Mouse (Mus musculus): ENCODE results near the gene Atp5h. TPM values are rescaled to one million over a fixed set of nuclear protein-coding genes. Genes with fewer than 3 reads are reported as not detected.

Atp5h gene
- polyA plus RNA-seq, 1 experiment, result 530 TPM

GRCm38 (mm10) chr11:115453306-115453705, 33.5 kb upstream of the Atp5h start:
- TF ChIP-seq CEBPB (IDR thresholded peaks at IDR 0.05; ENCODE audit: low read depth) (no peak), CTCF (IDR thresholded peaks at IDR 0.05; ENCODE audit: control insufficient read depth, insufficient read depth, insufficient read length) (no peak), MAX (IDR thresholded peaks at IDR 0.05) (no peak), MYOG (IDR thresholded peaks at IDR 0.05; ENCODE audit: control insufficient read depth, extremely low read depth, insufficient read length) (no peak), USF1 (IDR thresholded peaks at IDR 0.05; ENCODE audit: low read depth) (no peak), MYOD1 (IDR thresholded peaks at IDR 0.05; ENCODE audit: control insufficient read depth, insufficient read length, low read depth) (no peak), FOSL1 (IDR thresholded peaks at IDR 0.05; ENCODE audit: insufficient read depth, low read length, poor library complexity, severe bottlenecking) (no peak)
- no peaks in the 10 kb centered on the region for H3K36me3 ChIP-seq (ENCODE audit: control insufficient read depth, insufficient read depth)
- H3ac ChIP-seq (ENCODE audit: control insufficient read depth, insufficient read length, low read depth), result no peak overlapping the region
- H3K27me3 ChIP-seq (ENCODE audit: control insufficient read depth, insufficient read depth, insufficient read length), result peaks cover 31% of the 10 kb centered on the region
- no peak overlapping the region for H3K4me3 ChIP-seq (ENCODE audit: insufficient read depth, poor library complexity, severe bottlenecking)
- no peaks in the 10 kb centered on the region for H3K79me3 ChIP-seq (ENCODE audit: low read depth)
- H3K79me2 ChIP-seq (ENCODE audit: control insufficient read depth, insufficient read depth), result no peaks in the 10 kb centered on the region

- H3K79me2 ChIP-seq (ENCODE audit: control insufficient read depth, insufficient read depth), result no peaks in the 10 kb centered on the region
- H3K36me3 ChIP-seq (ENCODE audit: control insufficient read depth, insufficient read depth), result no peaks in the 10 kb centered on the region
- no peak for TF ChIP-seq USF1 (IDR thresholded peaks at IDR 0.05; ENCODE audit: low read depth)
- no peak for TF ChIP-seq MYOG (IDR thresholded peaks at IDR 0.05; ENCODE audit: control insufficient read depth, extremely low read depth, insufficient read length)
- no peak for TF ChIP-seq CTCF (IDR thresholded peaks at IDR 0.05; ENCODE audit: control insufficient read depth, insufficient read depth, insufficient read length)
- no peak for TF ChIP-seq FOSL1 (IDR thresholded peaks at IDR 0.05; ENCODE audit: insufficient read depth, low read length, poor library complexity, severe bottlenecking)
- no peak for TF ChIP-seq MYOD1 (IDR thresholded peaks at IDR 0.05; ENCODE audit: control insufficient read depth, insufficient read length, low read depth)
- TF ChIP-seq MAX (IDR thresholded peaks at IDR 0.05), result no peak
- no peak for TF ChIP-seq CEBPB (IDR thresholded peaks at IDR 0.05; ENCODE audit: low read depth)
- H3K4me3 ChIP-seq (ENCODE audit: insufficient read depth, poor library complexity, severe bottlenecking), result no peak overlapping the region
- H3K79me3 ChIP-seq (ENCODE audit: low read depth), result no peaks in the 10 kb centered on the region
- H3K27me3 ChIP-seq (ENCODE audit: control insufficient read depth, insufficient read depth, insufficient read length), result peaks cover 38% of the 10 kb centered on the region
- no peak overlapping the region for H3ac ChIP-seq (ENCODE audit: control insufficient read depth, insufficient read length, low read depth)
These were observed 32.6 kb upstream of the Atp5h start for GRCm38 (mm10) chr11:115452281-115452860.

GRCm38 (mm10) chr11:115451781-115452241, 32.0 kb upstream of the Atp5h start:
- Histone ChIP-seq H3ac (ENCODE audit: control insufficient read depth, insufficient read length, low read depth) (no peak overlapping the region), H3K36me3 (ENCODE audit: control insufficient read depth, insufficient read depth) (no peaks in the 10 kb centered on the region), H3K79me2 (ENCODE audit: control insufficient read depth, insufficient read depth) (no peaks in the 10 kb centered on the region), H3K79me3 (ENCODE audit: low read depth) (no peaks in the 10 kb centered on the region), H3K27me3 (ENCODE audit: control insufficient read depth, insufficient read depth, insufficient read length) (peaks cover 38% of the 10 kb centered on the region), H3K4me3 (ENCODE audit: insufficient read depth, poor library complexity, severe bottlenecking) (no peak overlapping the region)
- TF ChIP-seq MYOD1 (IDR thresholded peaks at IDR 0.05; ENCODE audit: control insufficient read depth, insufficient read length, low read depth) (no peak), CTCF (IDR thresholded peaks at IDR 0.05; ENCODE audit: control insufficient read depth, insufficient read depth, insufficient read length) (no peak), CEBPB (IDR thresholded peaks at IDR 0.05; ENCODE audit: low read depth) (no peak), MAX (IDR thresholded peaks at IDR 0.05) (no peak), USF1 (IDR thresholded peaks at IDR 0.05; ENCODE audit: low read depth) (no peak), FOSL1 (IDR thresholded peaks at IDR 0.05; ENCODE audit: insufficient read depth, low read length, poor library complexity, severe bottlenecking) (no peak), MYOG (IDR thresholded peaks at IDR 0.05; ENCODE audit: control insufficient read depth, extremely low read depth, insufficient read length) (no peak)

- TF ChIP-seq CTCF (IDR thresholded peaks at IDR 0.05; ENCODE audit: control insufficient read depth, insufficient read depth, insufficient read length), result no peak
- Histone ChIP-seq H3K36me3 (ENCODE audit: control insufficient read depth, insufficient read depth) (no peaks in the 10 kb centered on the region), H3K79me3 (ENCODE audit: low read depth) (no peaks in the 10 kb centered on the region), H3ac (ENCODE audit: control insufficient read depth, insufficient read length, low read depth) (no peak overlapping the region), H3K4me3 (ENCODE audit: insufficient read depth, poor library complexity, severe bottlenecking) (no peak overlapping the region), H3K79me2 (ENCODE audit: control insufficient read depth, insufficient read depth) (no peaks in the 10 kb centered on the region), H3K27me3 (ENCODE audit: control insufficient read depth, insufficient read depth, insufficient read length) (peaks cover 43% of the 10 kb centered on the region)
These were observed 30.4 kb upstream of the Atp5h start for GRCm38 (mm10) chr11:115450176-115450575.

GRCm38 (mm10) chr11:115448998-115449397, 29.2 kb upstream of the Atp5h start:
- H3ac ChIP-seq (ENCODE audit: control insufficient read depth, insufficient read length, low read depth), result no peak overlapping the region
- H3K79me2 ChIP-seq (ENCODE audit: control insufficient read depth, insufficient read depth), result no peaks in the 10 kb centered on the region
- TF ChIP-seq USF1 (IDR thresholded peaks at IDR 0.05; ENCODE audit: low read depth) (no peak), CEBPB (IDR thresholded peaks at IDR 0.05; ENCODE audit: low read depth) (no peak)
- H3K27me3 ChIP-seq (ENCODE audit: control insufficient read depth, insufficient read depth, insufficient read length), result peaks cover 43% of the 10 kb centered on the region
- no peaks in the 10 kb centered on the region for H3K36me3 ChIP-seq (ENCODE audit: control insufficient read depth, insufficient read depth)
- H3K4me3 ChIP-seq (ENCODE audit: insufficient read depth, poor library complexity, severe bottlenecking), result no peak overlapping the region
- no peaks in the 10 kb centered on the region for H3K79me3 ChIP-seq (ENCODE audit: low read depth)

GRCm38 (mm10) chr11:115448075-115448474, 28.3 kb upstream of the Atp5h start:
- H3K36me3 ChIP-seq (ENCODE audit: control insufficient read depth, insufficient read depth), result no peaks in the 10 kb centered on the region
- TF ChIP-seq USF1 (IDR thresholded peaks at IDR 0.05; ENCODE audit: low read depth) (no peak), CEBPB (IDR thresholded peaks at IDR 0.05; ENCODE audit: low read depth) (no peak), FOSL1 (IDR thresholded peaks at IDR 0.05; ENCODE audit: insufficient read depth, low read length, poor library complexity, severe bottlenecking) (no peak), MAX (IDR thresholded peaks at IDR 0.05) (no peak), MYOD1 (IDR thresholded peaks at IDR 0.05; ENCODE audit: control insufficient read depth, insufficient read length, low read depth) (no peak), MYOG (IDR thresholded peaks at IDR 0.05; ENCODE audit: control insufficient read depth, extremely low read depth, insufficient read length) (no peak), CTCF (IDR thresholded peaks at IDR 0.05; ENCODE audit: control insufficient read depth, insufficient read depth, insufficient read length) (no peak)
- H3K4me3 ChIP-seq (ENCODE audit: insufficient read depth, poor library complexity, severe bottlenecking), result no peak overlapping the region
- no peaks in the 10 kb centered on the region for H3K79me2 ChIP-seq (ENCODE audit: control insufficient read depth, insufficient read depth)
- H3ac ChIP-seq (ENCODE audit: control insufficient read depth, insufficient read length, low read depth), result no peak overlapping the region
- no peaks in the 10 kb centered on the region for H3K79me3 ChIP-seq (ENCODE audit: low read depth)
- H3K27me3 ChIP-seq (ENCODE audit: control insufficient read depth, insufficient read depth, insufficient read length), result peaks cover 39% of the 10 kb centered on the region
